Mouse (Mus musculus): Measurements from ENCODE around the gene Mapk1ip1.

Gene Mapk1ip1

GRCm38 (mm10) chr7:138845544-138846391 is at the start of gene Mapk1ip1, which contains the start of gene Ppp2r2d:
Gene Mapk1ip1 (minus strand): TSS chr7:138846273.
Gene Ppp2r2d (plus strand): TSS chr7:138846079.
- peak; percentile 92 for DNase-seq (ENCODE audit: low spot score)

- no peak for DNase-seq (ENCODE audit: low spot score)
Observed at GRCm38 (mm10) chr7:138885365-138886289, 39.6 kb upstream of the Mapk1ip1 start.

- no peak for DNase-seq (ENCODE audit: low spot score)
Observed at GRCm38 (mm10) chr7:138883724-138884123, 37.7 kb upstream of the Mapk1ip1 start.

DNA sequence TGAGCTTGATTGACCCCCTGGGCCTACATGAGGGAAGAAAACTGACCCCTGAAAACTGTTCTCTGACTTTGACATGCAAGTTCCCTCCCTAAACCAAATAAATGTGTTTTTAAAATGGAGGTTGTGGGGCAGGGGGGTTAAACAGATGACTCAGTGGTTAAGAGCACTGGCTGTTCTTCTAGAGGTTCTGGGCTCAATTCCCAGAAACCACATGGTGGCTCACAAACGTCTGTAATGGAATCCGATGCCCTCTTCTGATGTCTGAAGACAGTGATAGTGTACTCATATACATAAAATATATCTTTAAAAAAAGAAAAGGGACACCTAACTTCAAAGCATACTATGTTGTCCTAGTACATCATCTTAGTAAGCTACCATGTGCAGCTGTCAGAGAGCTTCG is 29.0 kb upstream of the Mapk1ip1 start:
- peak; percentile 57 for DNase-seq (ENCODE audit: low spot score)

DNA sequence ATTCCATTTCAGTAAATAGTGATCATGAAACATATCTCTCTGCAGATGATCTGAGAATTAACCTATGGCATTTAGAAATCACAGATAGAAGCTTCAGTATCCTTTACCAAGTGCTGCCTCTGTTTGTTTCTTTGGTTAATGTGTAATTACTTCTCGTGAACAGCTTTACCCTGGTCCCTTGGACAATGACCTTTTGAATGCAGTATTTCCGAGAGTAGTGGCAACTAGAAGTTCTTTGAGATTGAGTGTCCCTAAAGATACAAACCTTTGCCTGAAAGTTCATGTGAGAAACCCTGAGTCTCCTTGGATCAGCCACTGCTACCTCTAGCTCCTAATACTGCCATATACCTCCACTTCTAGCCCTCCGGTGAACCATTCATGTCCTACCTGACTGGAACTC is 26.9 kb upstream of the Mapk1ip1 start:
- DNase-seq (ENCODE audit: low spot score): no peak

- DNase-seq (ENCODE audit: low spot score): no peak
Observed at GRCm38 (mm10) chr7:138868316-138868715, 22.2 kb upstream of the Mapk1ip1 start.

DNA sequence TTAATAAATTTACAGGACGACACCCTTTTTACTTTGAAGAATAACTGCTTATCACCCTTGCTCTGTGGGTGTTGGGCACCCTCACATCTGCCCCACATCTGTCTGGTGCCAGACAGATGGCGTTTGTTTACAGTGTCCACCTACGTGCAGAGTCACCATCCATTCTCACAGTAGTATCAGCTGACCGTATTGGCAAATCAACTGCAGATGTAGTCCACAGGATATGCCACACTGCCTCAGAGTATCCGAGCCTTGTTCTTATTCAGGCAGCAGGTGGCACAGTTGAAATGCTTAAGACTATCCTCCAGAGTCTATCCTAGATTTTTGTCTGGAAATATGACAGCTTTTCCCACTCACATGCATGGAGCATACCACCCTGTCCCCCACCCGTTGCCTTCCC is 21.2 kb upstream of the Mapk1ip1 start:
- peak; percentile 67 for DNase-seq (ENCODE audit: low spot score)

DNA sequence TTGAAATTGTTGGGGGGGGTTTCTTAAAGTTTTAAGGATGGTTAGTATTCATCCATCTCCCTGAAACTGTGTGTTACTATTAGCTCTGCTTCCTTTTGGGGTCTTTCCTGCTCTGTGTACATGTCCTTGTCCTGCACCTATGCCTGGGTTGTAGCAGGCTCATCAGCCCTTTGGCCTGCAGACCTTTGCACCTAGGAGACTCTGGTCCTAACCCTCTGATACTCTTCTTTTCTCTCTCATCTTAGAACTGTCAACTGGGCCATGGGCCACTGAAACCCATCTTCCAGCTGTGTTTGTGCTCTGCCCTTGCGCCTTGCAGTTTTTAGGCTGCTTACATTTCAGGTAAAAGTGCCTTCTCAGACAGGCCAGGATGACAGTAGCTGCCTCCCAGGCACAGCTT is 18.7 kb upstream of the Mapk1ip1 start:
- DNase-seq (ENCODE audit: low spot score): no peak

- no peak for DNase-seq (ENCODE audit: low spot score)
Observed at GRCm38 (mm10) chr7:138863950-138864572, 18.0 kb upstream of the Mapk1ip1 start.

DNA sequence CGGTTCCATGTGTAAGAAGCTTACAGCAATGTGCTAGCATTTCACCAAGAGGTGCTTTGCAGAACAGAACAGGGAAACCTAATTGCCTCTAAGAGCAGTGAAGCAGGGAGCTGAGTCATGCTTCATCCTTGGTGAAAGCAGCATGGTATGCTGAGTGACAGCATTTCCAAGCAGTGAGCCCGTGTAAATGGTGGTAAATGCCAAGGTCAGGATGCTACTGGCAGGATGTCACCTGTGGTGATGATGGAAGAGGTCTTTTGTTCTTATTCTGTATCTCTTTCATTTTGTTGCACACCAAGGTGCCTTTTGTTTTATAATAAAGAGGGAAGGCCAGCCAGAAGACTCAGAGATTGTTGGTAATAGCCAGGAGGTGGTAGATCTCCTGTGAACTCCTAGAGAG is 10.6 kb upstream of the Mapk1ip1 start:
- DNase-seq (ENCODE audit: low spot score): no peak

DNA sequence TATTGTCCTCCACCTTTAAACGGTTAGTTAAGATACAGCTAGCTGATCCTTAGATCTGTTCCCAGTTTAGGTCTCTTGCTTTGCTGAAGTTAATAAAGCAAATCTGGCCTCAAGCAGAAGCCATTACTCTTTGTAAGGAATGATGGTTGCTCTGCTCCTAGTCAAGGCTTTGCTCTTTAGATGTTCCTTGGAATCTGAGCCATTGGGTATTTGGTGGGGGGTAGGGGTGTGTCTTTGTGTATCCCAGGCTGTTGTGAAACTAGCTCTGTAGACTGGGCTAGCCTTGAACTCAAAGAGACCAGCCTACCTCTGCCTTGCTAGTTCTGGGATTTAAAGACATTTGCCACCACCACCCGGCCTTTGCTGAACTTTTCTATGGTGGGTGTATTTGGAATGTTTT is 8.1 kb upstream of the Mapk1ip1 start:
- DNase-seq (ENCODE audit: low spot score): no peak

DNA sequence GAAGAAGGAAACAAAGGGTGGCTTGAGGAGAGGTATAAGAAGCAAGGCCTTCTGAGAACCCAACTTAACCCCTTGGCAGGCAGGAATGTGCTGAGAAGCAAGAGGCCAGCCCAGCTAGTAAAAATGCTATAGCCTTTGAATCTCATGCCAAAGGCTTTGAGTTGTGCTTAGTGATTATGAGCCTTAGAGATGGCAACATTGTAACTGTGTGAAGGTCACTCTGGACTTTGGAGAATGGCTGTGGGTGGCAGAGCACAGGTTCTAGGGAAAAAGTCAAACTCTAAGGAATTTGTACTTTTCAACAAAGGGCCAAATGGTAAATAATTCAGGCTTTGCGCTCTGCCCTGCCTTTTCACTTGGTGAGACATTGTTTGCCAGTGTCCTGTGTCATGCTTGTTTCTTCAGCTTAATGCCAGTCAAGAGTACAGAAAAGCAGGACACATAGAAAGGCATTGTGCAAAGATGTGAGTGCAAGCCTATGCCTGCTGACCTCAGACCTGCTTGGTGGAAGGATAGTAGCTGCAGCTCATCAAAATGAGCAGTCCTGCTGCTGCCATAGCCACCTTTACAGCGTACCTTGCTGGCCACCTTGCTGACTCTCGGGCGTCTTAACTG is 7.5 kb upstream of the Mapk1ip1 start:
- peak; percentile 23 for DNase-seq (ENCODE audit: low spot score)

DNA sequence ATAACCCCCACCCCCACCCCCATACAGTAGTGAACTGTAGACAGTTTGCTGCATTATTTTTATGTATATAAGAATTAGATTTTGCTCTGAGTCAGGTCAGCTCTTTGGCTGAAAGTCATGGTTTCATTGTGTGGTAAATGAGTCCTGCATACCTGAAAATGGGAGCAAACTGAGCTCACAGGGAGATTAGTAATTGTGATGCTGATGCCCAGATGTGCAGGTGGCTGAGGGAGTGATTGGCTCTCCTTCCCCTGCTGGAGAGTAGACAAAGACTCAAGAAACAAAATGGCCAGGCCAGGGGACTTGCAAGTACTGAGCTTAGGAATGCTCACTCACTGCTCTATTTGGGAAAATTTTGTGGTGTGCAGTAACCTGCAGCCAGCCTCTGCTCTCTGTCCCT is 4.0 kb upstream of the Mapk1ip1 start:
- DNase-seq (ENCODE audit: low spot score): no peak

DNA sequence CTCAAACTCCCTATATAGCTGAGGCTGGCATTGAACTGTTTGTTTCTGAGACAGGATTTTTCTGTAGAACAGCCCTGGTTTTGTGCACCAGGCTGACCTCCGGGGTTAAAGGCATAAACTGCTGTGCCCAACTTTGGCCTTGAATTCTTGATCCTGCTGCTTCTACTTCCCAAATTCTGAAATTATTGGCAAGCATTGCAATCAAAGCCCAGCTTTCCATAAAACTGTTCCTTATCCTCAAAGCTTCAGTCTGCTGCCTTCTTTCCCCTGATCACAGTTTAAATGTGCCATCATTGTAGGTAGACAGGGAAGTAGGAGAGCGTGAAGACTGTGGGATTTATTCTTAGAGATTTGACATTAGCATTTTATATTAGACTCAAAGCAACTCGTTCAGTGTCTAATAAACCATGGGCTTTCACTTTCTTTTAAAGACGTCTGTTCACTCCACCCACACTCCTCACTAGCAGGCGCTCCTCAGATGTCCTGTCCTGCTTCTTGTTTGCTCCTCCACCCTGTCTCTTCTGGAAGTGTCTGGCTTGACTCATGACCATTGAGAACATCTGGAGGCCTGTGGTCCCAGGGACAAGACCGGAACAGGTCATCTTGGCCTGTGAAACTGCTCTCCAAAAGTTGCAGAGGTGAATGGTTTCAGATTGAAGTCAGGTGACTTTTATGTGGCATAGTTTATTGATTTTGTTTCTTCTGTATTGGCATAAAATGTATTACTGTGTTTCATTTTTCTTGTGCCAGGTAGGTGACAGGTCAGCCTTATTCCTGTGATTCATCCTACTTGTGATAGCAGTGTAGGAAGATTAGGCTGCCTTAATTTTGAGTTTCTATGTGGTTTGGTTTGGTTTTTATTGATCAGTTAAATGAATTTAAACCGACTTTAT is 2.2 kb upstream of the Mapk1ip1 start:
- peak; percentile 26 for DNase-seq (ENCODE audit: low spot score)

DNA sequence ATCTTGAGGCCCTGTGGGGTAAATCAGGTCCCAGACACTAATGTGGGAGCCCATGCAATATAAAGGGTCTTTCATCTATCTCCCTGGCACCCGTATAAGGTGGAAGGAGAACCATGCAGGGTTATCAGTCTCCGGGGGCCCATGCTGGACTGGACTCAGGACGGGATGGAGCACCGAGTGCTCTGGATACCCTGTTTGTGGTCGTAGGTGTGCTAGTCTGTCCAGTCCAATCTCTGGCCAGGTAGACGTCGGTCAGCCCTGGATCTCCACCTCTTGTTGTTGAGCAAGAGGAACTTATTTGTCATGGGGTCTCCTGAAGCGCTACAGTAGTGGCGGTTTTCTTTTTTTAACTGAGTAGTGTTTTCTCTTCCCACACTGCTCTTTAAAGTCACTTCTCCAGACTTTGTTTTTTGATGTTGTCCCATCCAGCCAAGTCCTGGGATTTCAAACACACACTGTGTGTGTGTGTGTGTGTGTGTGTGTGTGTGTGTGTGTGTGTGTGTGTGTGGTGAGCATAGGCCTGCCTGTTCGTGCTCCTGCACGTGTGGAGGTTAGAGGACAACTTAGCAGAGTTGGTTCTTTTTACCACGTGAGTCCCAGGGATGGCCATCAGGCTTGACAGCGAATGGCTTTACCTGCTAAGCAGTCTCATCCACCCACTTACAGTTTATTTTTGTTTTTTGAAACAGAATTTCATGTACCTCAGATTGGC is 1.4 kb upstream of the Mapk1ip1 start:
- no peak for DNase-seq (ENCODE audit: low spot score)

DNA sequence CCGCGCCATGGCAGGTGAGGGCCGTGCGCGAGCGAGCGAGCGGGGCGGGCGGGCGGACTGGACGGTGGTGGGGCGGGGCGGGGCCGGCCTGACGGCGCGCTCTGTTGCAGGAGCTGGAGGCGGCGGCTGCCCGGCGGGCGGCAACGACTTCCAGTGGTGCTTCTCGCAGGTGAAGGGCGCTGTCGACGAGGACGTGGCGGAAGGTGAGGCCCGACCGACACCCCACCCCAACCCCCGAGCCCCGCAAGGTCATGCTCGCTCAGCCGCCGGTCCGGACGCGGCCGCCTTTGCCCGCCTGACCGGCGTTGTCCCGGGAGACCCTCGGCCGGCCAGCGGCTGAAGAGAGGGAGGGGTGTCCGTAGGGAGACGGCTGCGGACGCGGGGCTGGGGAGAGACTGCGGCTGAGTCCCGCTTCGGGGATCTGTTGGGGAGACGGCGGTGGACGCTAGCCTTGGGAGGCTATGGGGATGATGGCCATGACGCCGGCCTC is 474 bp upstream of the Mapk1ip1 start:
- no peak for DNase-seq (ENCODE audit: low spot score)

- no peak for DNase-seq (ENCODE audit: low spot score)
Observed at GRCm38 (mm10) chr7:138845111-138845510, 962 bp downstream of the Mapk1ip1 start.

- DNase-seq (ENCODE audit: low spot score): no peak
Observed at GRCm38 (mm10) chr7:138843421-138843820, 2.7 kb downstream of the Mapk1ip1 start.

DNA sequence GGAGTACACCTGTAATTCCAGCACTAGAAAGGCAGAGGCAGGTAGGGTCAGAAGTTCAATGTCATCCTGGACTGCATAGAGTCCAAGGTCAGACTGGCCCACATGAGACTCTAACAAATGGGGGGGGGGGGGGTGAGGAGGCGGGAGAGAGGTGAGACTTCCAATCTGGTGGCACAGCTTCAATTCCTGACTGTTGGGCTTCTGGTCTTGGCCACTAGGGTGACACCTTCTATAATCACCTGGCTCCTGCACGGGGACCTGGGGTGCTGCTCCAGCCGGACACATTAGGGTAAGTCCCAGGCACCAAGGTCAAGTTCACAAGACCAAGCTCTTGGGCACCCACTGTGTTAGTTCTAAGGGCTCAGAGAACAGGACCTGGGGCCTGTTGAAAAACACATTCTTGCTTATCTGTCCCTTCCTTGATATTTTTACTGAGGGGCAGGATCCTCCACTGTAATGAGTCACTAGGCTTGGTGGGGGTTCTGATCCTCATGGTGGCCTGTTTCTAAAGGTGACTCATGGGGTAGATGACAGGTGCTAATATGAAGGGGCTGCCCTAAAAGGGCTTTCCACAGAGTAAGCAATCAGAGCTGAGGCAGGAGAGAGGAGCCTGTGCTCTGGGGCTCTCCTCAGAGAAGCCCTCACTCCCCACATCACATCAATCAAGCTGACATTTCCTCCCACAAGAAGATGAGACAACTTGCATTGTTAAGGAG is 4.5 kb downstream of the Mapk1ip1 start:
- no peak for DNase-seq (ENCODE audit: low spot score)

All from adipocyte (in vitro differentiated cells).